Mouse (Mus musculus) heart, adult 8-10 months (tissue): Measurements from ENCODE around the gene Fam131a. TPM values are rescaled to one million over a fixed set of nuclear protein-coding genes. Genes with fewer than 3 reads are reported as not detected.
A peak's percentile ranks its signal among the peaks of the same experiment; 100 is the strongest.

Experiments
- DNase-seq: peaks from one replicate; pipeline ENCODE4 v3.0.0; 2022; ENCODE audit warnings: low spot score
- total RNA-seq, 4 experiments: library from RNA; stranded (reverse); gene quantifications; 2 replicates each; pipeline ENCODE4 v1.2.4; 2022

Gene Fam131a
- total RNA-seq, 4 experiments from 2014 or later: 26.2 to 47.4 (median 33.0) TPM

- no peak for DNase-seq
Observed at GRCm38 (mm10) chr16:20739845-20740244, 46.8 kb downstream of the Fam131a start.

GRCm38 (mm10) chr16:20746641-20747040 lies 53.6 kb downstream of the Fam131a start:
- peak; percentile 84 for DNase-seq

GRCm38 (mm10) chr16:20750518-20750917 lies 57.5 kb downstream of the Fam131a start:
- DNase-seq: no peak

Other genes starting within 250 kb of the Fam131a start
- gene Eif2b5, start 194.4 kb upstream of the Fam131a start, total RNA-seq: 10 to 100 TPM; 50.5 to 59.7 (median 55.2) TPM
- gene Dvl3, start 176.3 kb upstream of the Fam131a start, total RNA-seq: 10 to 100 TPM; 45.9 to 51.0 (median 48.2) TPM
- gene Ap2m1, start 157.8 kb upstream of the Fam131a start, total RNA-seq: 100 to 1,000 TPM; 186 to 215 (median 203) TPM
- 10 to 100 TPM; 62.4 to 85.5 (median 78.0) TPM for gene Abcf3, start 144.7 kb upstream of the Fam131a start, total RNA-seq
- gene Vwa5b2, start 103.8 kb upstream of the Fam131a start, total RNA-seq: under 1 TPM in 3 of 4 experiments, not detected in 1; 0.49 to 0.71 (median 0.69) TPM
- 1 to 10 TPM; 5.9 to 8.2 (median 7.6) TPM for gene Eef1akmt4, start 81.6 kb upstream of the Fam131a start, total RNA-seq
- gene Gm49333, start 81.6 kb upstream of the Fam131a start, total RNA-seq: not detected
- gene Alg3, start 81.5 kb upstream of the Fam131a start, total RNA-seq: 10 to 100 TPM in 1 of 4 experiments, 1 to 10 TPM in 3; 7.3 to 11.2 (median 8.9) TPM
- 1 to 10 TPM in 3 of 4 experiments, under 1 TPM in 1; 0.79 to 1.7 (median 1.3) TPM for gene Camk2n2, start 72.0 kb upstream of the Fam131a start, total RNA-seq
- gene Ece2, start 63.4 kb upstream of the Fam131a start, total RNA-seq: under 1 TPM; 0.63 to 0.90 (median 0.73) TPM
- 100 to 1,000 TPM; 198 to 209 (median 203) TPM for gene Psmd2, start 41.6 kb upstream of the Fam131a start, total RNA-seq
- gene Eif4g1, start 24.9 kb upstream of the Fam131a start, total RNA-seq: 100 to 1,000 TPM; 388 to 519 (median 472) TPM
- 10 to 100 TPM in 1 of 4 experiments, 1 to 10 TPM in 3; 7.8 to 11.2 (median 9.1) TPM for gene Polr2h, start 24.4 kb downstream of the Fam131a start, total RNA-seq
- 1 to 10 TPM; 1.5 to 3.3 (median 2.1) TPM for gene Clcn2, start 24.5 kb downstream of the Fam131a start, total RNA-seq
- 1 to 10 TPM; 1.4 to 3.3 (median 2.9) TPM for gene Chrd, start 39.9 kb downstream of the Fam131a start, total RNA-seq
- under 1 TPM in 3 of 4 experiments, not detected in 1; 0.27 to 0.31 (median 0.28) TPM for gene Thpo, start 41.3 kb downstream of the Fam131a start, total RNA-seq